Mouse (Mus musculus) central nervous system, embryonic 11.5 days (tissue): ENCODE data around the gene Speg. TPM values are rescaled to one million over a fixed set of nuclear protein-coding genes. Genes with fewer than 3 reads are reported as not detected.

ENCODE experiments used
- polyA plus RNA-seq: library from polyadenylated mRNA; depleted of rRNA; stranded (reverse); fragments of >200 nt; gene quantifications from 2 replicates; pipeline ENCODE4 v1.2.3, GENCODE M21; 2012; rRNA removed

Speg gene
- 40.6 and 51.1 TPM in 2 replicates for polyA plus RNA-seq

GRCm38 (mm10) chr1:75374950-75375936 is at the start of gene Speg:
TSS of gene Speg (plus strand) at chr1:75375297.

GRCm38 (mm10) chr1:75360112-75361031 is 14.7 kb upstream of the Speg start, which contains the start of gene Des:
TSS of gene Des (plus strand) at chr1:75360329.

GRCm38 (mm10) chr1:75435475-75436328 is 60.6 kb downstream of the Speg start, which contains the start of gene Gmppa:
TSS of gene Gmppa (plus strand) at chr1:75435930.

GRCm38 (mm10) chr1:75450314-75451005 is 75.4 kb downstream of the Speg start, which contains the start of gene Asic4:
TSS of gene Asic4 (plus strand) at chr1:75450436.

DNA sequence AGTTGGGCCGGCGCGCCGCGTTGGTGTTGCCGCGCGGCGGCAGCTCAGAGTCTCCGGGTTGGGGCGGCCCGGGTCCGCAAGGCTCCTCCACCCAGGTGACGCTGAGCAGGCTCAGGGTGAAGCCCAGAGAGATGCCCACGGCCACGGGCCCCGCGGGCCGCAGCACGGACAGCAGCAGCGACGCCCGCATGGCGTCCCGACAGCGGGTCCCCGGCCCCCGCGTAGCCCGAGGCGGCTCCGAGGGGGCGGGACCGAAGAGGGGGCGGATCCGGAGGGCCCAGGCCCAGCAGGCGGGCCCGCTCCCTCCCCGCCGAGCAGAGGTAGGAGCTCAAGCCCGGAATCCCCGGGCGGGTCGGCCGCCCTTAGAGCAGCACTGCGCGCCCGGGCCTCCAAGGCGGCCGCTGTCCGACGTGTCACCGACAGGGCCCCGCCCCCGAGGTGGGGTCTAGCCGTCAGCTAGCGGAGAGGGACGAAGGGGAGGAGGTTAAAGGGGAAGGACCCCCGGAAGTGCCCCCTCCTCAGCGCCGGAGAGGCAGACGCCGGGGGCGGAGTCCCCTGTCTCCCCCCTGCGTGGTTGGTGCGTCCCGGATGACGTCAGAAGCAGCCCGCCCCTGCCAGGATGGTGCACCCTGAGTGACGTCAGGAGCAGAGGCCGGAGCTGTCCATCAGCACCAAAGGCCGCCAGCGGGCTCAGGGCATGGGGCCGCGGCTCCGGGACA is 104.0 kb downstream of the Speg start, which contains the start of the genes Chpf and Tmem198:
Gene Chpf (minus strand): TSS at position 392 of the 719 bp plus-strand sequence.
Gene Tmem198 (plus strand): TSS at position 617 of the 719 bp plus-strand sequence.

Other genes with a start within 250 kb of the Speg start
- gene Slc23a3, start 241.4 kb upstream of the Speg start, polyA plus RNA-seq: 0.10 TPM in 2 replicates
- gene Cnppd1, start 232.6 kb upstream of the Speg start, polyA plus RNA-seq: 50.0 and 55.5 TPM in 2 replicates
- 57.7 and 66.7 TPM in 2 replicates for gene Retreg2, start 232.5 kb upstream of the Speg start, polyA plus RNA-seq
- 29.5 and 43.8 TPM in 2 replicates for gene Zfand2b, start 206.7 kb upstream of the Speg start, polyA plus RNA-seq
- gene Abcb6, start 194.9 kb upstream of the Speg start, polyA plus RNA-seq: 23.4 and 24.9 TPM in 2 replicates
- 24.4 and 26.5 TPM in 2 replicates for gene Ankzf1, start 183.1 kb upstream of the Speg start, polyA plus RNA-seq
- 18.6 and 27.4 TPM in 2 replicates for gene Atg9a, start 183.1 kb upstream of the Speg start, polyA plus RNA-seq
- gene Glb1l, start 164.5 kb upstream of the Speg start, polyA plus RNA-seq: 16.4 and 29.6 TPM in 2 replicates
- gene Stk16, start 164.5 kb upstream of the Speg start, polyA plus RNA-seq: 197 and 230 TPM in 2 replicates
- gene Tuba4a, start 155.4 kb upstream of the Speg start, polyA plus RNA-seq: 12.2 and 15.6 TPM in 2 replicates
- not detected in 2 replicates for gene A630095N17Rik, start 143.2 kb upstream of the Speg start, polyA plus RNA-seq
- 32.0 and 36.4 TPM in 2 replicates for gene Dnajb2, start 138.9 kb upstream of the Speg start, polyA plus RNA-seq
- gene Ptprn, start 110.8 kb upstream of the Speg start, polyA plus RNA-seq: 11.9 and 13.4 TPM in 2 replicates
- gene Resp18, start 96.9 kb upstream of the Speg start, polyA plus RNA-seq: 9.7 and 17.3 TPM in 2 replicates
- 102 and 138 TPM in 2 replicates for gene Dnpep, start 57.3 kb upstream of the Speg start, polyA plus RNA-seq
- gene Des, start 15.0 kb upstream of the Speg start, polyA plus RNA-seq: 5.1 and 15.4 TPM in 2 replicates
- 50.2 and 71.7 TPM in 2 replicates for gene Gmppa, start 60.6 kb downstream of the Speg start, polyA plus RNA-seq
- gene Asic4, start 75.1 kb downstream of the Speg start, polyA plus RNA-seq: 12.8 and 13.3 TPM in 2 replicates
- gene Chpf, start 104.0 kb downstream of the Speg start, polyA plus RNA-seq: 29.6 and 30.3 TPM in 2 replicates
- gene Tmem198, start 104.2 kb downstream of the Speg start, polyA plus RNA-seq: 9.1 and 16.2 TPM in 2 replicates
- gene Obsl1, start 131.2 kb downstream of the Speg start, polyA plus RNA-seq: 96.8 and 109 TPM in 2 replicates
- 19.5 and 20.7 TPM in 2 replicates for gene Inha, start 131.8 kb downstream of the Speg start, polyA plus RNA-seq
- gene Stk11ip, start 146.2 kb downstream of the Speg start, polyA plus RNA-seq: 32.0 and 34.6 TPM in 2 replicates
- gene Slc4a3, start 171.0 kb downstream of the Speg start, polyA plus RNA-seq: 47.3 and 55.0 TPM in 2 replicates